Mouse (Mus musculus) left cerebral cortex, adult 9 months (tissue): ENCODE data around the gene Gm2244.
"Not testable (repeated sequence)": the region's sequence is repeated elsewhere in the genome, so short reads cannot be mapped to it uniquely, and the experiment has no call there.

Source experiments
- DNase-seq, 2 experiments: peaks; one replicate each; pipeline ENCODE4 v3.0.0; 2022; ENCODE audit warnings: low spot score in 2 of 2

Gene Gm2244

GRCm38 (mm10) chr14:19549863-19550262 lies at the start of gene Gm2244:
Gene Gm2244 (minus strand): TSS chr14:19549963.
- not testable (repeated sequence) for DNase-seq

GRCm38 (mm10) chr14:19584804-19585667 lies 35.3 kb upstream of the Gm2244 start, which contains the start of gene Gm2237:
Gene Gm2237 (minus strand): TSS chr14:19585135.
- not testable (repeated sequence) for DNase-seq
